Mouse (Mus musculus): ENCODE measurements at regions not wholly inside any gene's neighbourhood (a gene's known extent, or its start where the extent isn't known, plus 50 kb on each side); places are given as distances from the start of the nearest gene placed in this dataset.

GRCm38 (mm10) chr9:25870260-25870659, 388.9 kb downstream of the Eepd1 start:
- TF ChIP-seq EP300 (IDR thresholded peaks at IDR 0.05; ENCODE audit: insufficient read depth, low read depth, low read length) = no peak
- no peak for TF ChIP-seq POLR2A (IDR thresholded peaks at IDR 0.05; ENCODE audit: insufficient read depth, low read length)
- no peak for TF ChIP-seq CTCF (IDR thresholded peaks at IDR 0.05; ENCODE audit: low read depth, low read length)
